Mouse (Mus musculus) left cerebral cortex, adult 6 months (tissue): ENCODE results near the gene Olfr69. TPM values are rescaled to one million over a fixed set of nuclear protein-coding genes. Genes with fewer than 3 reads are reported as not detected.

Experiments
- long read RNA-seq, 2 experiments: library from polyadenylated mRNA; unstranded; transcript quantifications; one replicate each; pipeline ENCODE4 v2.0.0; 2019 to 2020
- polyA plus RNA-seq: library from polyadenylated mRNA; unstranded; fragments of <200 nt; fragmentation: Nextera tagmentation; gene quantifications from 2 replicates; pipeline ENCODE4 v1.2.3, GENCODE M21; 2021

The Olfr69 gene
- polyA plus RNA-seq = not detected in 2 replicates
- long read RNA-seq, experiment 1 = 0 reads
- long read RNA-seq, experiment 2 = 0 reads

GRCm38 (mm10) chr7:103771494-103771893, at the start of gene Olfr69:
Olfr69 (minus strand) TSS chr7:103771594.

GRCm38 (mm10) chr7:103813766-103814165, 42.4 kb upstream of the Olfr69 start, which contains the start of gene Hbb-bt:
Hbb-bt (minus strand) TSS chr7:103813996.

GRCm38 (mm10) chr7:103791721-103792120, 20.3 kb upstream of the Olfr69 start, which contains the start of gene Olfr67:
Olfr67 (minus strand) TSS chr7:103791821.

GRCm38 (mm10) chr7:103779598-103779997, 8.2 kb upstream of the Olfr69 start, which contains the start of gene Olfr68:
Olfr68 (minus strand) TSS chr7:103779698.

GRCm38 (mm10) chr7:103757233-103757632, 14.2 kb downstream of the Olfr69 start, which contains the start of gene Olfr630:
Olfr630 (minus strand) TSS chr7:103757333.

GRCm38 (mm10) chr7:103744843-103745242, 26.6 kb downstream of the Olfr69 start, which contains the start of gene Olfr629:
Olfr629 (minus strand) TSS chr7:103744943.

GRCm38 (mm10) chr7:103730074-103730473, 41.3 kb downstream of the Olfr69 start, which contains the start of gene Olfr628:
Olfr628 (plus strand) TSS chr7:103730374.

Other genes starting within 250 kb of the Olfr69 start
- gene Olfr612, start 228.9 kb downstream of the Olfr69 start, polyA plus RNA-seq = not detected in 2 replicates
- gene Olfr613, start 223.5 kb downstream of the Olfr69 start, polyA plus RNA-seq = not detected in 2 replicates
- gene Olfr615, start 215.5 kb downstream of the Olfr69 start, polyA plus RNA-seq = not detected in 2 replicates
- not detected in 2 replicates for gene Olfr616, start 202.5 kb downstream of the Olfr69 start, polyA plus RNA-seq
- not detected in 2 replicates for gene Olfr617, start 198.5 kb downstream of the Olfr69 start, polyA plus RNA-seq
- not detected in 2 replicates for gene Olfr618, start 181.5 kb downstream of the Olfr69 start, polyA plus RNA-seq
- not detected in 2 replicates for gene Olfr619, start 171.0 kb downstream of the Olfr69 start, polyA plus RNA-seq
- not detected in 2 replicates for gene Olfr620, start 159.1 kb downstream of the Olfr69 start, polyA plus RNA-seq
- not detected in 2 replicates for gene Olfr622, start 128.9 kb downstream of the Olfr69 start, polyA plus RNA-seq
- not detected in 2 replicates for gene Olfr623, start 107.9 kb downstream of the Olfr69 start, polyA plus RNA-seq
- gene Olfr624, start 100.4 kb downstream of the Olfr69 start, polyA plus RNA-seq = 0.01 TPM in 1 of 2 replicates, not detected in the other
- not detected in 2 replicates for gene Olfr625-ps1, start 88.9 kb downstream of the Olfr69 start, polyA plus RNA-seq
- gene Olfr243, start 56.9 kb downstream of the Olfr69 start, polyA plus RNA-seq = not detected in 2 replicates
- not detected in 2 replicates for gene Olfr628, start 41.2 kb downstream of the Olfr69 start, polyA plus RNA-seq
- not detected in 2 replicates for gene Olfr629, start 26.7 kb downstream of the Olfr69 start, polyA plus RNA-seq
- not detected in 2 replicates for gene Olfr630, start 14.3 kb downstream of the Olfr69 start, polyA plus RNA-seq
- gene Olfr68, start 8.1 kb upstream of the Olfr69 start, polyA plus RNA-seq = not detected in 2 replicates
- not detected in 2 replicates for gene Olfr67, start 20.2 kb upstream of the Olfr69 start, polyA plus RNA-seq
- gene Hbb-bt, start 42.4 kb upstream of the Olfr69 start, polyA plus RNA-seq = 3.2 and 6.0 TPM in 2 replicates
- 18.9 and 25.8 TPM in 2 replicates for gene Hbb-bs, start 56.5 kb upstream of the Olfr69 start, polyA plus RNA-seq
- not detected in 2 replicates for gene Hbb-bh2, start 68.9 kb upstream of the Olfr69 start, polyA plus RNA-seq
- not detected in 2 replicates for gene Hbb-bh1, start 71.6 kb upstream of the Olfr69 start, polyA plus RNA-seq
- 0.20 TPM in 1 of 2 replicates, not detected in the other for gene Hbb-y, start 81.6 kb upstream of the Olfr69 start, polyA plus RNA-seq
- gene Olfr66, start 114.7 kb upstream of the Olfr69 start, polyA plus RNA-seq = not detected in 2 replicates
- not detected in 2 replicates for gene Olfr64, start 122.9 kb upstream of the Olfr69 start, polyA plus RNA-seq
- not detected in 2 replicates for gene Olfr65, start 131.9 kb upstream of the Olfr69 start, polyA plus RNA-seq
- gene Olfr631, start 157.2 kb upstream of the Olfr69 start, polyA plus RNA-seq = not detected in 2 replicates
- gene Olfr632, start 162.8 kb upstream of the Olfr69 start, polyA plus RNA-seq = not detected in 2 replicates
- gene Olfr633, start 172.8 kb upstream of the Olfr69 start, polyA plus RNA-seq = not detected in 2 replicates
- 0.01 TPM in 1 of 2 replicates, not detected in the other for gene Olfr635, start 199.6 kb upstream of the Olfr69 start, polyA plus RNA-seq
- not detected in 2 replicates for gene Olfr638, start 227.2 kb upstream of the Olfr69 start, polyA plus RNA-seq
- 0.01 TPM in 1 of 2 replicates, not detected in the other for gene Olfr639, start 245.7 kb upstream of the Olfr69 start, polyA plus RNA-seq